Mouse (Mus musculus) hindbrain, embryonic 16.5 days (tissue): ENCODE measurements around the gene Atp5f1. TPM values are rescaled to one million over a fixed set of nuclear protein-coding genes. Genes with fewer than 3 reads are reported as not detected.
A peak's percentile ranks its signal among the peaks of the same experiment; 100 is the strongest.

Source experiments
- ATAC-seq: fragments of 200-750 bp; cut with Nextera tagmentation; 2 replicates; pipeline ENCODE4 v1.8.0; 2017; ENCODE audit warnings: moderate TSS enrichment, moderate library complexity
- H3K27ac ChIP-seq: fragments of 300-500 bp; sonication (generic); 2 replicates; pipeline ENCODE4 v1.5.1; 2014; ENCODE audit warnings: low read depth, mild to moderate bottlenecking, control low read depth, low read length, moderate library complexity
- H3K27me3 ChIP-seq: fragments of 300-500 bp; sonication (generic); replicated peaks from 2 replicates; pipeline ENCODE4 v1.6.1; 2014; ENCODE audit warnings: low read length; ENCODE audit not compliant: control insufficient read depth, insufficient read depth
- H3K36me3 ChIP-seq: fragments of 300-500 bp; sonication (generic); 2 replicates; pipeline ENCODE4 v1.6.1; 2014; ENCODE audit warnings: mild to moderate bottlenecking, low read length, moderate library complexity, mixed read lengths; ENCODE audit not compliant: control insufficient read depth, insufficient read depth
- H3K4me1 ChIP-seq: fragments of 300-500 bp; sonication (generic); 2 replicates; pipeline ENCODE4 v1.6.1; 2014; ENCODE audit warnings: low read depth, low read length; ENCODE audit not compliant: control insufficient read depth, insufficient read depth
- H3K4me2 ChIP-seq: fragments of 300-500 bp; sonication (generic); 2 replicates; pipeline ENCODE4 v1.6.1; 2014; ENCODE audit warnings: mild to moderate bottlenecking, low read length, control low read depth, moderate library complexity
- H3K4me3 ChIP-seq: fragments of 300-500 bp; sonication (generic); 2 replicates; pipeline ENCODE4 v1.5.1; 2014; ENCODE audit warnings: mild to moderate bottlenecking, low read length, control low read depth, moderate library complexity
- H3K9ac ChIP-seq: fragments of 300-500 bp; sonication (generic); 2 replicates; pipeline ENCODE4 v1.6.1; 2014; ENCODE audit warnings: low read depth, mild to moderate bottlenecking, control low read depth, low read length, moderate library complexity
- H3K9me3 ChIP-seq: fragments of 300-500 bp; sonication (generic); 2 replicates; pipeline ENCODE4 v1.6.1; 2014; ENCODE audit warnings: mild to moderate bottlenecking, low read length, moderate library complexity; ENCODE audit not compliant: control insufficient read depth
- WGBS: fragments of 180-500 bp; shearing (Covaris S2); extraction: QIAGEN DNeasy Blood & Tissue Kit; methylation state at CpG from one replicate; pipeline ENCODE4 v1.1.7; 2014; 5-methylcytosine and 5-hydroxymethylcytosine counted together
- polyA plus RNA-seq: library from polyadenylated mRNA; unstranded; fragments of >200 nt; fragmentation: Nextera tagmentation; extraction: Ambion mirVana; gene quantifications from 2 replicates; pipeline ENCODE4 v1.2.1, GENCODE M21; 2015

Gene Atp5f1
- polyA plus RNA-seq, 1 experiment from 2014 or later = 609 TPM

DNA sequence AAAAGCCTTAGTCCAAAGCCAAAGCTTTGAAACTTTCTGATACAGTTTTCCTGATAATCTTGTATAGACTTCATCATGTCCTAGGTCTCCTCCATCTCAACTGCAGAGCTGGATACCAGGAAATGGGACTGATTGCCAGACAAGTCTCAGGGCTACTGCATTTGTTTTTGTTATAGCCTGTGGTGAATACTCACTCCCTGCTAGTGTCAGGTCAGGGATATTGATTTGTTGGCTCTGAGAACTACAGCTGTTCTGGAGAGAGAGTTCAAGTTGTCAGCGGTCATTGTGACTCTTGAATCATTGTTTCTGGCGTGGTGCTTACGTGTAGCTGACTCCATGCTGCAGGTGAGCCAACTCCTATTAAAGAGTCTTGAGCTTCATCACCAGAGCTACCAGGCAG is 13.5 kb upstream of the Atp5f1 start, which contains the start of gene Ovgp1:
Ovgp1 (plus strand) TSS at position 301 of the 400 bp plus-strand sequence.
- no peak within 1 kb of the TSS for H3K9ac ChIP-seq
- H3K36me3 ChIP-seq = peaks cover 12% of the 10 kb centered on the region; the same call in 1 of the 2 replicates
- WGBS = 84% methylated on average over 3 of the region's 3 CpGs
- no peaks in the 10 kb centered on the region for H3K27me3 ChIP-seq
- no peak for ATAC-seq
- H3K4me1 ChIP-seq = no peaks in the 10 kb centered on the region
- no peaks in the 10 kb centered on the region for H3K9me3 ChIP-seq
- no peak within 1 kb of the TSS for H3K4me2 ChIP-seq
- no peak within 1 kb of the TSS for H3K27ac ChIP-seq
- no peak within 1 kb of the TSS for H3K4me3 ChIP-seq

GRCm38 (mm10) chr3:105971831-105972446 is 12.0 kb upstream of the Atp5f1 start:
- peaks cover 25% of the 10 kb centered on the region for H3K36me3 ChIP-seq
- 81% methylated on average over 5 of the region's 5 CpGs for WGBS
- H3K4me2 ChIP-seq = no peak overlapping the region
- no peaks in the 10 kb centered on the region for H3K9me3 ChIP-seq
- no peaks in the 10 kb centered on the region for H3K27me3 ChIP-seq
- no peaks in the 10 kb centered on the region for H3K4me1 ChIP-seq
- peak; percentile 46 for ATAC-seq
- no peak overlapping the region for H3K27ac ChIP-seq
- no peak overlapping the region for H3K9ac ChIP-seq
- H3K4me3 ChIP-seq = no peak overlapping the region

- no peaks in the 10 kb centered on the region for H3K9me3 ChIP-seq
- H3K4me1 ChIP-seq = peaks cover 26% of the 10 kb centered on the region
- 94% methylated on average over 2 of the region's 2 CpGs for WGBS
- H3K4me2 ChIP-seq = peak overlapping the region; percentile 93
- H3K27ac ChIP-seq = no peak overlapping the region
- H3K36me3 ChIP-seq = peaks cover 35% of the 10 kb centered on the region
- ATAC-seq = no peak
- no peak overlapping the region for H3K9ac ChIP-seq
- no peaks in the 10 kb centered on the region for H3K27me3 ChIP-seq
- no peak overlapping the region for H3K4me3 ChIP-seq
These were observed 801 bp upstream of the Atp5f1 start for GRCm38 (mm10) chr3:105960700-105961099.

GRCm38 (mm10) chr3:105959585-105959984 is 314 bp downstream of the Atp5f1 start:
- Histone ChIP-seq H3K9ac (peak overlapping the region; percentile 94), H3K4me3 (peak overlapping the region; percentile 94), H3K36me3 (peaks cover 30% of the 10 kb centered on the region), H3K4me2 (peak overlapping the region; percentile 93), H3K27ac (peak overlapping the region; percentile 86), H3K4me1 (peaks cover 26% of the 10 kb centered on the region), H3K27me3 (no peaks in the 10 kb centered on the region), H3K9me3 (no peaks in the 10 kb centered on the region)
- under 1% methylated on average over 26 of the region's 26 CpGs for WGBS
- peak; percentile 82 for ATAC-seq

DNA sequence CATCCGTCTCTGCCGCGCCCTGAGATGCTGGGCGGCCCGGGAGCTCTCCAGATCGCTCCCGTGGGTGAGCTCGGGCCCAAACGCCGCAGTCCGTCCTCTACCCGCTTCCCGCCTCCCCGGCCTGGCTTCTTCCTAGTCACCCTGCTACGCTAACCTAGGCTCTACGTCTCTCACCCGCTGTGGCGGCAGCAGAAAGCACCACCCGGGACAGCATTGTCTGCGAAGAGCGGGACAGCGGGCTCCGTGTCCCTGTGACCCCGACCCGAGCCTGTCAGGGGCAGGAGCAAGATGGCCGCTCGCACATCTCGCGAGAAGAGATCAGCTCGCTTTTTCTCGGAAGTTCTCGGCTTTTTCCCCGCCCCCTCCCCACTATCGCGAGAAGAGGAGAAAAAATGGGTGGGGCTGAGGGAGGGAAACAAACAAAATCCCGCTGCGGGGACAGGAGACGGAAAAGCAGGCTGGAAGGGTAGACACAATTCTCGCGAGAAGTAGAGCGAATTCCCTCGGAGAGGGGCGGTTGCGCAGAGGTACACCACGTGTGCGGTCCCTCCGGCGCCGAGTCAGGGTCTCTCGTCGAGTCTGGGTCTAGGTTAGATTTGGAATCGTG is 822 bp downstream of the Atp5f1 start, which contains the start of gene Wdr77:
Wdr77 (plus strand) TSS at position 396 of the 607 bp plus-strand sequence.
- H3K9ac ChIP-seq = peak within 1 kb of the TSS; percentile 94
- peak within 1 kb of the TSS; percentile 94 for H3K4me3 ChIP-seq
- no peaks in the 10 kb centered on the region for H3K9me3 ChIP-seq
- H3K27ac ChIP-seq = peak within 1 kb of the TSS; percentile 86
- WGBS = under 1% methylated on average over 52 of the region's 52 CpGs
- no peaks in the 10 kb centered on the region for H3K27me3 ChIP-seq
- ATAC-seq = peak; percentile 97
- H3K4me1 ChIP-seq = peaks cover 26% of the 10 kb centered on the region
- H3K4me2 ChIP-seq = peak within 1 kb of the TSS; percentile 93
- H3K36me3 ChIP-seq = peaks cover 26% of the 10 kb centered on the region

GRCm38 (mm10) chr3:105958204-105958603 is 1.7 kb downstream of the Atp5f1 start:
- 46% methylated on average over 5 of the region's 5 CpGs for WGBS
- Histone ChIP-seq H3K36me3 (peaks cover 23% of the 10 kb centered on the region), H3K4me1 (peaks cover 26% of the 10 kb centered on the region), H3K4me2 (peak overlapping the region; percentile 77), H3K9me3 (no peaks in the 10 kb centered on the region), H3K27me3 (no peaks in the 10 kb centered on the region), H3K4me3 (peak overlapping the region; percentile 94), H3K9ac (peak overlapping the region; percentile 79), H3K27ac (no peak overlapping the region; the same call in 1 of the 2 replicates)
- ATAC-seq = no peak

- Histone ChIP-seq H3K9me3 (no peaks in the 10 kb centered on the region), H3K4me3 (no peak overlapping the region), H3K27me3 (no peaks in the 10 kb centered on the region), H3K4me1 (peaks cover 26% of the 10 kb centered on the region), H3K4me2 (0 out of 2 replicates have a peak overlapping the region, but pooled peaks have one; percentile 14), H3K36me3 (peaks cover 21% of the 10 kb centered on the region), H3K9ac (no peak overlapping the region), H3K27ac (no peak overlapping the region)
- ATAC-seq = no peak
- WGBS = 96% methylated on average over 1 of the region's 1 CpGs
These were observed 2.7 kb downstream of the Atp5f1 start for GRCm38 (mm10) chr3:105957235-105957634.

GRCm38 (mm10) chr3:105951348-105951747 is 8.6 kb downstream of the Atp5f1 start:
- no peaks in the 10 kb centered on the region for H3K4me1 ChIP-seq
- no peak for ATAC-seq
- H3K27ac ChIP-seq = no peak overlapping the region
- no peaks in the 10 kb centered on the region for H3K9me3 ChIP-seq
- H3K36me3 ChIP-seq = peaks cover 45% of the 10 kb centered on the region
- H3K27me3 ChIP-seq = no peaks in the 10 kb centered on the region
- H3K9ac ChIP-seq = no peak overlapping the region
- H3K4me2 ChIP-seq = no peak overlapping the region
- H3K4me3 ChIP-seq = no peak overlapping the region
- WGBS = 96% methylated on average over 7 of the region's 7 CpGs

DNA sequence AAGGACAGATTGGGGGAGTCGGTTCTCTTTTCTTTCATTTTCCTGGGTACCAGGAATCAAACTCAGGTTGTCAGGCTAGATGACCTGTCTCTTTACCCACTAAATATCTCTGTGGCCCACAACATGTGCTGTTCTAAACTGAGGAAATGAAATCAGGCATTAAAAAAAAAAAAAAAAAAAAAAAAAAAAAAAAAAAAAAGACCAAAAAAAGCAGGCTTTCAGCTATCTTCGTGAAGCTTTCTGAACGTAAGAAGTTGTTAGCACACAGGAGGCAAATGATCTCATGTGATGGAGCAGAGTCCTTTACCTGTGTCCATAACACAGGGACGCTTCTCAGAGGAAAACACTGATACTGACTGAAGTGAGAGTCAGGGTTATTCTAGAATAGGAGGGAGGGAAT is 23.8 kb downstream of the Atp5f1 start:
- no peaks in the 10 kb centered on the region for H3K27me3 ChIP-seq
- H3K36me3 ChIP-seq = peaks cover 6% of the 10 kb centered on the region; the same call in 1 of the 2 replicates
- 93% methylated on average over 4 of the region's 4 CpGs for WGBS
- no peaks in the 10 kb centered on the region for H3K9me3 ChIP-seq
- no peak overlapping the region for H3K9ac ChIP-seq
- H3K4me2 ChIP-seq = no peak overlapping the region
- ATAC-seq = no peak
- H3K4me1 ChIP-seq = no peaks in the 10 kb centered on the region
- H3K4me3 ChIP-seq = no peak overlapping the region
- no peak overlapping the region for H3K27ac ChIP-seq
